Mouse (Mus musculus) kidney, adult 2 months (tissue): Measurements from ENCODE around the gene Spata31d1b.
"Not testable (repeated sequence)": the region's sequence is repeated elsewhere in the genome, so short reads cannot be mapped to it uniquely, and the experiment has no call there.

Source experiments
- CTCF ChIP-seq: fragments of 200-500 bp; conservative IDR thresholded peaks from 2 replicates; pipeline ENCODE4 v1.5.1; 2011; ENCODE audit warnings: low read depth, mild to moderate bottlenecking, control low read depth, low read length, moderate library complexity, mixed read lengths; ENCODE audit not compliant: insufficient read depth, insufficient read length
- POLR2A ChIP-seq: fragments of 200-500 bp; IDR thresholded peaks from one replicate; pipeline ENCODE4 v1.6.1; 2011; ENCODE audit warnings: low read depth, low read length, control low read depth

DNA sequence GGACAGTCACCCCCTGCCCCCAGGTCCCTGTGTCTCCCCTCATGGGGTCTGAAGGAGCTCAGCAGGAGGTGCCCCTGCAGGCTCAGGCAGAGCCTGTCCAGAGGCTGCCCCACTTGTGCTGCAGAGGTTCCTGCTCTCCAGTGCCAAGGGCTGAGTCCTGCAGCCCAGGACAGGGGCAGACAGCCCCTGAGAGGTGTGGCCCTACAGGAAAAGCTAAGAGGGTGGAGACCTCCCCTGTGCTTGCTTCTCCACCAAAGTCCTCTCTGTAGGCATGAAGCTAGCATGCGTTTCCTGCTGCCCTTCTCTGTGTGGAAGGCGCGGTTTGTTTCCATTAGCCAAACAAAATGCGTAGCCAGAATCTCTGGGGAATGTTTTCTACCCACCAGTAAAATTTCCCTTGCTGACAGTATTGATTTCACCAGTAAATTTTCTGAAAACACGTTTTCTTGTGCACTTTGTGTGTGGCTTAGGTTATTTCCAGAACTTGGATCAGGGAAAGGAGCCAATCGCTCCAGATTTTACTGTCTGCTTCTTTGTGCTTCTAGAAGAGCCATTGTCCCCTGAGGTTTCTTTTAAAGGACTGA lies 6.9 kb downstream of the Spata31d1b start:
- TF ChIP-seq CTCF, POLR2A: not testable (repeated sequence)
